Mouse (Mus musculus): Measurements from ENCODE around the gene Slc12a3.

DNA sequence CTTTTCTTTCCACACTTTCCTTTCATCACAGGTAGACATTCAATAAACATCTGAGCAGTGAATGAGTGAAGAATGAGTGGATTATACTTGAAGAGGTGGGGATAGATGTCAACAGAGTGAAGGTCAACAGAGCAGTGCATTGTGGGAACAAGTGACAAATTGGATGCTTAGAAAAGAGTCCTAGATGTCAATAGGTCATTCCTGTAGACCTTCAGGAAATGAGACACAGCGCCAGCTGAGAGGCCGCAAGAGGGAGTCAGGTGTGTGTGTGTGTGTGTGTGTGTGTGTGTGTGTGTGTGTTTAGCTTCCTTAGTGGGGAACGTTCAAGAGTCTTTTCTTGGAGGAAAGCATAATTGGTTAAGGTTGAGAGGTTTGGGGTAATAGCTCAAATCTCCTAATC lies 47.2 kb downstream of the Slc12a3 start:
- no peak for TF ChIP-seq GATA1 (IDR thresholded peaks at IDR 0.05; ENCODE audit: low read length)
- TF ChIP-seq TAL1 (IDR thresholded peaks at IDR 0.05; ENCODE audit: low read length) = no peak

Data from erythroblast, embryonic 14.5 days (primary cell).